Comparison of ENCODE assay signal across 8 mouse cellular contexts in the genomic region with DNA sequence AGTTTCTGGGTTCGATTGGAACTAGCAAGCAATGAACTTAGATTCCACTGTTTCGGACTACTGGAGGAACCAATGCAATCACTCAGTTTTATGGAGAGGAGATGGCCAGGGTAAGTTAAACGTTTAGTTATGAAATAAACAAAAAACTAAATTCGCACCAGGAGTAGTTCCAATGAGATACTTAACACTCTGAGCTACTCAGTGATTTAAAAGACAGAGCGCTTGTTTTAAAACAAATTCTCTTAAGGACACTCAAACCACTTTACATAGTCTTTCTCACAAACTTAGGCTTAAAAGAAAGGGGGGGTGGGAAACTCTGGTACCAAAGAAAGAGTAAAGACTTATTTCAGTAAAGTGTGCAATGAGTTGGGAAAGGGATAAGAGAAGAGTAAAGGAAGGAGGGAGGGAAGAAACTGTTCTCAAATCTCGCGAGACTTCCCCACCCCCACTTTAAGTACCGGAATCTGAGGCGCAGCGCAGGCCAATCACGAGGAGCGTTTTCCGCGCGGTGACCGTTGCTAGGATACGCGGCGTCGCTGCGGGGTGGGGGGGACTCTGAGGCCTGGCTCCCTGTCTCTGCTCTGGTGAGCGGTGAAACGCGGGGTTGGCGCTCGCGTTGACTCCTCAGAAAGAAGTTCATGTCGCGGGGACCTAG. TPM values are rescaled to one million over a fixed set of nuclear protein-coding genes. Genes with fewer than 3 reads are reported as not detected.
DNase-seq lines count a peak whose midpoint lies in the region; ATAC-seq and TF ChIP-seq lines count a peak whose summit lies in the region.

A gene (plus strand): TSS at position 520 of the 655 bp plus-strand sequence.

- no peak for TF ChIP-seq CTCF in kidney, postnatal 0 days (IDR thresholded peaks at IDR 0.05; ENCODE audit: low read depth)

- peak within 1 kb of the TSS; percentile 66 for H3K4me3 ChIP-seq in heart, embryonic 12.5 days
- H3K4me3 ChIP-seq in kidney, postnatal 0 days (replicated peaks; ENCODE audit: low read depth, low read length): peak within 1 kb of the TSS; percentile 67
- H3K4me3 ChIP-seq in liver, embryonic 11.5 days (ENCODE audit: low read depth, low read length): peak within 1 kb of the TSS; percentile 66
- peak within 1 kb of the TSS; percentile 68 for H3K4me3 ChIP-seq in stomach, embryonic 14.5 days (ENCODE audit: low read depth, low read length)

- ATAC-seq in erythroid progenitor cell, adult 5-6 weeks (replicated peaks; ENCODE audit: low FRiP score, poor library complexity, severe bottlenecking): peak; percentile 96
- peak; percentile 100 for ATAC-seq in heart, embryonic 12.5 days (ENCODE audit: insufficient number of reproducible peaks, low FRiP score)
- peak; percentile 99 for ATAC-seq in kidney, postnatal 0 days (replicated peaks; ENCODE audit: low FRiP score, low read depth)
- peak; percentile 99 for ATAC-seq in liver, embryonic 11.5 days (replicated peaks; ENCODE audit: low FRiP score)
- ATAC-seq in stomach, embryonic 14.5 days (ENCODE audit: insufficient number of reproducible peaks, insufficient read depth, low FRiP score, low read depth): peak; percentile 100

- peak within 1 kb of the TSS; percentile 73 for H3K9ac ChIP-seq in heart, embryonic 12.5 days
- H3K9ac ChIP-seq in kidney, postnatal 0 days (ENCODE audit: low read depth, low read length): peak within 1 kb of the TSS; percentile 80
- peak within 1 kb of the TSS; percentile 57 for H3K9ac ChIP-seq in liver, embryonic 11.5 days (ENCODE audit: low read depth, low read length)
- H3K9ac ChIP-seq in stomach, embryonic 14.5 days (replicated peaks; ENCODE audit: low read depth, low read length): peak within 1 kb of the TSS; percentile 63

- no peaks in the 10 kb centered on the region for H3K27me3 ChIP-seq in heart, embryonic 12.5 days (replicated peaks)
- H3K27me3 ChIP-seq in kidney, postnatal 0 days (ENCODE audit: insufficient read depth, low read length): no peaks in the 10 kb centered on the region
- H3K27me3 ChIP-seq in liver, embryonic 11.5 days (replicated peaks; ENCODE audit: control insufficient read depth, insufficient read depth, low read length): no peaks in the 10 kb centered on the region
- H3K27me3 ChIP-seq in stomach, embryonic 14.5 days (ENCODE audit: control insufficient read depth, insufficient read depth, low read length): no peaks in the 10 kb centered on the region

- no peaks in the 10 kb centered on the region for H3K9me3 ChIP-seq in heart, embryonic 12.5 days (replicated peaks)
- H3K9me3 ChIP-seq in kidney, postnatal 0 days (replicated peaks; ENCODE audit: low read length): no peaks in the 10 kb centered on the region
- H3K9me3 ChIP-seq in liver, embryonic 11.5 days (ENCODE audit: control insufficient read depth, low read length): no peaks in the 10 kb centered on the region
- no peaks in the 10 kb centered on the region for H3K9me3 ChIP-seq in stomach, embryonic 14.5 days (ENCODE audit: control insufficient read depth, low read depth, low read length)

- H3K4me1 ChIP-seq in heart, embryonic 12.5 days (replicated peaks): peaks cover 6% of the 10 kb centered on the region; the same call in 1 of the 2 replicates
- H3K4me1 ChIP-seq in kidney, postnatal 0 days (replicated peaks; ENCODE audit: insufficient read depth, low read length): no peaks in the 10 kb centered on the region
- peaks cover 10% of the 10 kb centered on the region; the same call in 1 of the 2 replicates for H3K4me1 ChIP-seq in liver, embryonic 11.5 days (replicated peaks; ENCODE audit: control insufficient read depth, insufficient read depth, low read length)
- H3K4me1 ChIP-seq in stomach, embryonic 14.5 days (ENCODE audit: control insufficient read depth, insufficient read depth, low read length): peaks cover 3% of the 10 kb centered on the region; the same call in 1 of the 2 replicates

- H3K36me3 ChIP-seq in heart, embryonic 12.5 days: no peaks in the 10 kb centered on the region
- H3K36me3 ChIP-seq in kidney, postnatal 0 days (ENCODE audit: insufficient read depth, low read length): no peaks in the 10 kb centered on the region
- no peaks in the 10 kb centered on the region for H3K36me3 ChIP-seq in liver, embryonic 11.5 days (ENCODE audit: control insufficient read depth, insufficient read depth, low read length)
- H3K36me3 ChIP-seq in stomach, embryonic 14.5 days (ENCODE audit: control insufficient read depth, insufficient read depth, low read length): no peaks in the 10 kb centered on the region

- peak; percentile 95 for DNase-seq in CD4-positive helper T cell, adult 2 months (ENCODE audit: low read depth, low spot score)
- DNase-seq in brain, embryonic 18.5 days (ENCODE audit: low read depth, low spot score): peak; percentile 92
- peak; percentile 99 for DNase-seq in kidney, postnatal 0 days (ENCODE audit: low spot score)
- DNase-seq in liver, embryonic 11.5 days (ENCODE audit: low spot score): peak; percentile 88
- DNase-seq in naive thymus-derived CD4-positive, alpha-beta T cell, adult 2 months (ENCODE audit: low read depth): peak; percentile 96

- 3% methylated on average over 29 of the region's 29 CpGs for WGBS in heart, embryonic 12.5 days
- 2% methylated on average over 29 of the region's 29 CpGs for WGBS in kidney, postnatal 0 days
- 5% methylated on average over 29 of the region's 29 CpGs for WGBS in liver, embryonic 11.5 days
- 3% methylated on average over 29 of the region's 29 CpGs for WGBS in stomach, embryonic 14.5 days

- peak within 1 kb of the TSS; percentile 75 for H3K4me2 ChIP-seq in heart, embryonic 12.5 days
- H3K4me2 ChIP-seq in kidney, postnatal 0 days (ENCODE audit: low read length): peak within 1 kb of the TSS; percentile 66
- H3K4me2 ChIP-seq in liver, embryonic 11.5 days: peak within 1 kb of the TSS; percentile 68
- peak within 1 kb of the TSS; percentile 68 for H3K4me2 ChIP-seq in stomach, embryonic 14.5 days (replicated peaks; ENCODE audit: low read depth, low read length)

- peak within 1 kb of the TSS; percentile 18; the same call in 1 of the 2 replicates for H3K27ac ChIP-seq in heart, embryonic 12.5 days (ENCODE audit: poor library complexity, severe bottlenecking)
- H3K27ac ChIP-seq in kidney, postnatal 0 days: peak within 1 kb of the TSS; percentile 89
- peak within 1 kb of the TSS; percentile 7; the same call in 1 of the 2 replicates for H3K27ac ChIP-seq in liver, embryonic 11.5 days (ENCODE audit: low read depth, low read length)
- peak within 1 kb of the TSS; percentile 73 for H3K27ac ChIP-seq in stomach, embryonic 14.5 days (ENCODE audit: low read length)

RNA-seq across cellular contexts. Expression of the gene that starts here (rescaled TPM):
- total RNA-seq in erythroid progenitor cell, adult 5-6 weeks (2015; ENCODE audit: low replicate concordance): 3.8 and 5.4 TPM in 2 replicates
- 2.3 TPM in 1 of 2 replicates, not detected in the other for total RNA-seq in erythroid progenitor cell, adult 5-6 weeks (2017; ENCODE audit: low replicate concordance)
- 17.2 and 17.9 TPM in 2 replicates for polyA plus RNA-seq in heart, embryonic 12.5 days (2016; fragmentation: Nextera tagmentation; extraction: Ambion mirVana)
- 48.1 and 50.8 TPM in 2 replicates for polyA plus RNA-seq in kidney, postnatal 0 days (2015; fragmentation: Nextera tagmentation; extraction: Ambion mirVana)
- polyA plus RNA-seq in liver, embryonic 11.5 days (2014; fragmentation: Nextera tagmentation; extraction: Ambion mirVana): 14.8 and 15.0 TPM in 2 replicates
- 35.7 and 38.6 TPM in 2 replicates for polyA plus RNA-seq in stomach, embryonic 14.5 days (2014; fragmentation: Nextera tagmentation; extraction: Ambion mirVana)

Comparison
In these comparisons a context has a peak if more than half of its experiments do, and no peak if none do; other contexts are left out.
1. Peak in every context shown above with its lines: DNase-seq, ATAC-seq, H3K4me3 ChIP-seq and H3K27ac ChIP-seq.
2. H3K27ac ChIP-seq: peak in every context shown above with its lines; median percentile 89 in kidney, postnatal 0 days; 73 in stomach, embryonic 14.5 days; 18 in heart, embryonic 12.5 days; 7 in liver, embryonic 11.5 days.